Mouse (Mus musculus) spleen, embryonic (tissue): ENCODE results near the gene Hdhd3.

Experiments
- CTCF ChIA-PET: fragments of 350-600 bp; sonication (Branson Sonifier 250); formaldehyde crosslinking; loops from one replicate; lab custom pipeline; 2022; lab: Charles Lee

Hdhd3 gene

GRCm38 (mm10) chr4:62513998-62514506 is 10.8 kb upstream of the Hdhd3 start:
- CTCF ChIA-PET: no interaction called here

DNA sequence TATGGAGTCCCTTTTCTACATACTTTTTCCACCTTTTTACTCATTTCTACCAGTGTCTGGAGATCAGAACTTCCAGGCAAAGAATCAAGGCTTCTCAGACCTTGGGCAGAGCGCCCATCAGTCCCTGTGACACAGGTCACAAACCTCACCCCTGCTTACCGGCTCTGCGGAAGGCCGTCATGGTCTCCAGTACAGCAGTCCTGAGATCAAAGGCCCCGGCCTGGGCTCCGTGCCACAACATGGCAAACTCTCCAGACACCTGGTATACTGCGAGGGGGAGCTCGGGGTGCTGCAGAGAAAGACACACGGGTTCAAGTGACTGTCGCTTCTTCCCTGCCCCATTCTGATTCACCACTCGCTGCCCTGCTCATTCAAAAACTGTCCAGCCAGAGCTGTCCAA is 6.7 kb upstream of the Hdhd3 start:
- CTCF ChIA-PET: no interaction called here

DNA sequence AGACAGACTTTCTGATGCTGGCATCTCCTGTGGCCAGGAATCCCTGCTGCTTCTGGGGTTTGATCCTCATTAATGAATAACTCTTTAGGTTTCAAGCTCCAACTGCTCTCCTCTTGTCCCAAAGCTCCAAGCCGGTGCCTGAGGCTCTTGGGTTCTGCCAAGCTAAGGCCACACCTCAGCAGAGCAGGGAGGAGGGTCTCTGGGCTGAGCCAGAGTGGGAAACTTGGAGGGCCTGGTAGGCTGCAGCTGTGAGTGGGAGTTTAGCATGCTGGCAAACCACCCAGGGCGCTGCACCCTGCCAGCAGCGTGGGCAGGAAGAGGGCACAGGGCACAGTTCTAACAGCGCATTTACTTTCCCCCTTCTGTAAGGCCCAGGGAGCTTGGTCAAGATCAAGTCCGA is 5.6 kb upstream of the Hdhd3 start:
- CTCF ChIA-PET: no interaction called here

DNA sequence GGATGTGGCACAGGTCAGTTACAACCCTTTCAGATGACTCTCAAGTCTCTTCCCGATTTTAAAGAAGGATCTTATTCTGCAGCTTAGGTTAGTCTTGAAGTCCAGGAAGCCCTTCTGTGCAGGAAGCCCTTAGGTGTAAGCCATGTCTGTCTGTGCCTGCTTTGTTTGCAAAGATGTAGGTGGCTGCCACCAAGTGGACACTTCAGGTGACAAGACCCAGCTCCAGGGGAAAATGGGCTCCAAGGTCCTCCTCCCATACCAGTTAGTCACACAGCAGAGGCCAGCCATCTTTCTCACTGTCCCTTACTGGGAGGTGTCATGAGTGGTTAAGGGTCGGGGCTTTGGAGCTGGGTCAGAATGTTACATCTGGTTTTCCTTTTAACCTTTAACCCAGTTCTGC is 3.5 kb upstream of the Hdhd3 start:
- CTCF ChIA-PET: interaction anchor here (0.9 kb wide), 1 partner anchor 9 kb away, joined by 3 read pairs; no protein-coding TSS in a partner anchor

GRCm38 (mm10) chr4:62505991-62506390 is 2.7 kb upstream of the Hdhd3 start:
- CTCF ChIA-PET: no interaction called here

DNA sequence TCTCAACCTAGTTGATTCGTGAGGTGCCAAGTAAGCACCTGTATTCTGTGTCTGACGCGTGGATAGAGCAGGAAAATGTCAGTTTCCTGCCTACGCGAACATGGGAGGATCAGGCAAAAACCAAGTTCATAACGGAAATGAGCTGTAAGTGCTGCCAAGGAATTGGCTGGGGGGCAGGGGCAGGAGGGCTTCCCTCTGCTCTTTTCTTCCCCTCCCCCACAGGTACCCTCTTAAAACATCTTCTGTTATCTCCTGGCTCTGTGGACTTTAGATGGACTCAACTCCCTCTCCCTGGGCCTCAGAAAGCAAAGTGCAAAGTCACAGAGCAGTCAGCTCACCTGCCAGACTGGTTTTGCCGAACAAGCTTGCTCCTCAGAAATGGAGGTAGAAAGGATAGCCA is 298 bp downstream of the Hdhd3 start:
- CTCF ChIA-PET: interaction anchor here (0.5 kb wide), 1 partner anchor 11 kb away, joined by 3 read pairs; no protein-coding TSS in a partner anchor

DNA sequence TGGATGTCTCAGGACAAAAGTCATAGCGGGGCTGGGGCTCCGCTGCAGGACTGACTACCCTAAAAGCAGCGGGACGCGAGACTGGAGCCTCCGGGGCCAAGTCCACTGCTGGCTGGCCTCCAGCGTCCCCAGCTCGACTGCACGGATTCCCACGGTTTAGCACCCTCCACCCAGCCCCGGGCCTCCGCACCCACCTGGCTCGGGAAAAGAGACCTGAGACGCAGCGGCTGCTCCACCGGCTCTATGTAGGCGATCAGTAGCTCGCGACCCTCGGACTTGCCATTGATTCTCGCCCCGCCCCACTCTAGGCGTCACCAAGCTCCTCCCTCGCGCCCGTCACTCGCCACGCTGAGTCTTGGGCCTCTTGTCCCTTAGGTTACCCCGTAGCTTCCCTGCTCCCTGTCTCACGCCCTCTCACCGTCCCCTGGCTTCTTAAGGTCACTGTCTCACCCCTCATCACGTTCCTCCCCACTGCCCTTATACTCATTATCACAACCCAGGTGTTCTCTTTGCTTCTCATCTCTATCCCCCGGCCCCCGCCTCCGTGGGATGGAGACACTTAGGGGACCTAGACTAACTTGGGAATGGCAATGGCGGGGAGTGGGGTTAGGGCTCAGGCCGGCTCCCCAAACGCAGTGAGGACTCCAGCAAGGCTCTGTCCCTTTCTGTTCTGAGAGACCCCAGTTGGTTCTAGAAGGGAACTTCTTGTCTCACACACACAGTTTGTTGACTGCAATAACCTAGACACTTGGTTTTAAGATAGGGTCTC is 1.1 kb downstream of the Hdhd3 start:
- CTCF ChIA-PET: interaction anchor here (0.9 to 1.3 kb wide), 2 partner anchors 9 to 28 kb away, joined by 3 to 4 read pairs; no protein-coding TSS in a partner anchor

GRCm38 (mm10) chr4:62501534-62501933 is 1.7 kb downstream of the Hdhd3 start:
- CTCF ChIA-PET: interaction anchor here (0.9 to 1.3 kb wide), 2 partner anchors 8 to 28 kb away, joined by 3 to 4 read pairs; no protein-coding TSS in a partner anchor

DNA sequence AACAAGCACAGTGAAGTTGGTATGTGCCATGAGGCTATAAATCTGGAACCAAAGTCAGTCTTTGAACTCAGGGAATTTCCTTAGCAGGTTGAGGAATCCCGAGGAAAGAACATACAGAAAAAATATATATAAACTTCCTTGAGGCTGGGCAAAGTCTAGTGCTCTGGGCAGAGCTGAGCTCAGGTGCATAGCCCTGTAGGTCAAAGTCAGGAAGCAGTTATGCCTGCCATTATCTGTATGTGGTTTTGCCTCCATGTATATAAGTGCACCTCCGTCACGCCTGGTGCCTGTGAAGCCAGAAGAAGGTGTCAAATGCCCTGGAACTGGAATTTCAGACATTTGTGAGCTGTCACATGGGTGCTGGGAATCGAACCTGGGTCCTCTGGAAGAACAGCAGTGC is 2.5 kb downstream of the Hdhd3 start:
- CTCF ChIA-PET: no interaction called here

- CTCF ChIA-PET: no interaction called here
These were observed 6.5 kb downstream of the Hdhd3 start for GRCm38 (mm10) chr4:62496815-62497214.

- CTCF ChIA-PET: no interaction called here
These were observed 7.3 kb downstream of the Hdhd3 start for GRCm38 (mm10) chr4:62495946-62496345.

- CTCF ChIA-PET: interaction anchor here (1.3 kb wide), 1 partner anchor 8 kb away, joined by 4 read pairs; no protein-coding TSS in a partner anchor
These were observed 9.0 kb downstream of the Hdhd3 start for GRCm38 (mm10) chr4:62494230-62494629.

- CTCF ChIA-PET: interaction anchor here (0.6 to 1.3 kb wide), 3 partner anchors 9 to 101 kb away, joined by 3 to 4 read pairs (median 4); partner anchors contain the start of gene Hdhd3
These were observed 10.6 kb downstream of the Hdhd3 start for GRCm38 (mm10) chr4:62492682-62493081.

GRCm38 (mm10) chr4:62487914-62488313 is 15.4 kb downstream of the Hdhd3 start:
- CTCF ChIA-PET: no interaction called here

DNA sequence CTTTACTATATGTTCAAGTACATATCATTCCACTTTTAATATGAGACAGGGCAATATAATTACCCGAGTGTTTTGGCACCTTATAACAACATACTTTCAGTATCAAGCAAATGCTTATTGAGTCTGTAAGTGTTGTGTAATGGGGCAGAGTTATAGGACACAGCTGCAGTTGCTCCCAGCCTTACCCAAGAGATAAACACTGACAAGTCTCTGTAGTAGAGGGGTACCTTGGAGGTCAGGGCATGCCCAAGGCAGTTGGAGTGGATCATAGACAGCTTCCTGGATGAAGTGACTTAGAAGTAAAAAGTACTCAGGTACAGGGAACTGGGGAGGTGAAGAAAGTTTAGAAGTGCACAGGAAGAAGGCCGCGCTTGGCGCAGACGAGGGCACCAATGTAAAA is 16.1 kb downstream of the Hdhd3 start:
- CTCF ChIA-PET: no interaction called here

- CTCF ChIA-PET: interaction anchor here (0.7 kb wide), 1 partner anchor 11 kb away, joined by 5 read pairs; no protein-coding TSS in a partner anchor
These were observed 17.0 kb downstream of the Hdhd3 start for GRCm38 (mm10) chr4:62486162-62486696.

DNA sequence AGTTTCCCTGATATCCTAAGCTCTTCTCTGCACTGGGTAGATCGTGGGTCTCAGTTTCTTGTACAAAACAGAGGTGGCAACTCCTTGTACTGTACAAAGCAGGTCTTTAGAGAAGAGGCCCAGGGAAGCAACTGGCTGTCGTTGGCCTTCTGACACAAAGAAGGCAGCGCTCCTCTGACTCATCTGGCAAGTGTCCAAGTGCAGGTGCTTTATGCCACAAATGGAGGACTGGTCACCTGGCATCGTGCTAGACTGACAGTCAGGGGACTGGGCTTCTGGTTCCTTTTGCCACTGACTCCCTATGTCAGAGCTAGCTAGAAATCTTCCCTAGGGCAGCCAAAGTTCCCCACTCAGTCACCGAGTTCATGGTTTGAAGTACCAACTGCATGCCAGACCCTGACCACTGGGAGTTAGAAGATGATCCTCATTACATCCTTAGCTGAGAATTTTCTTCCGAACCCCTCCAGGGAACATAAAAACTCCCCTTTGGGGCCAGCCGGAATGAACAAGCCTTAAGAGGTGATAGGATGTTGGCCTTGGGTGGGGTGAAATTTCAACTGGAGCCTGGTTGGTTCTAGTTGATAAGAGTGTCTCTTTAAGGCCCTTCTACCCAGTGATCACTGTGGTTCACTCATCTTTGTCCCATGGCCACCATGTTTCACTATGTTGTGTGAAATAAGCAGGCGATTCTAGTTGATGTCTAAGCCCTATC is 17.7 kb downstream of the Hdhd3 start:
- CTCF ChIA-PET: interaction anchor here (0.7 kb wide), 1 partner anchor 67 kb away, joined by 4 read pairs; no protein-coding TSS in a partner anchor

DNA sequence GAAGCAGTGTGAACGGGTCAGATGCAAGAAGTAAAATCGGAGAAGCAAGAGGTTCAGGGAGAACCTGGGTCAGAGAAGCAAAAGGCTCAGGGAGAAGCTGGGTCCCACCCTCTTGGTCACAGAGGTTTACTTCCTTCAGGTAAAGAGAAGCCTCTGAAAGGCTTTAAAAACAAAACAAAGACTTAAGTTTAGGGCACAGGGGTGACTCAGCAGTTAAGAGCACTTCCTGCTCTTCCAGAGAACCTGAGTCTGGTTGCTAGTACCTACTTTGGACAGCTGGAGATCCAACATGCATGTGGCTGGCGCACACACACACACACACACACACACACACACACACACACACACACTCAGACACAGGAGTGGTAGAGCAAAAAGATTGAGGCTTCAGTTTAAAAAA is 18.3 kb downstream of the Hdhd3 start:
- CTCF ChIA-PET: interaction anchor here (0.7 kb wide), 1 partner anchor 68 kb away, joined by 4 read pairs; no protein-coding TSS in a partner anchor

- CTCF ChIA-PET: no interaction called here
These were observed 22.3 kb downstream of the Hdhd3 start for GRCm38 (mm10) chr4:62480709-62481605.

GRCm38 (mm10) chr4:62479937-62480708 is 23.1 kb downstream of the Hdhd3 start, which contains the start of gene Bspry:
Gene Bspry (plus strand): TSS chr4:62480053.
- CTCF ChIA-PET: no interaction called here
